Mouse (Mus musculus) adrenal gland, postnatal 36 days (tissue): ENCODE measurements around the gene Itpripl2. TPM values are rescaled to one million over a fixed set of nuclear protein-coding genes. Genes with fewer than 3 reads are reported as not detected.

Experiments used
- DNase-seq, 2 experiments: peaks; one replicate each; pipeline ENCODE4 v3.0.0; 2021; ENCODE audit warnings: mixed read lengths in 1 of 2
- total RNA-seq, 2 experiments: library from RNA; stranded (reverse); gene quantifications; 2 replicates each; pipeline ENCODE4 v1.2.3; 2021

Gene Itpripl2
- total RNA-seq, 2 experiments from 2014 or later = 14.7 to 18.3 TPM

DNA sequence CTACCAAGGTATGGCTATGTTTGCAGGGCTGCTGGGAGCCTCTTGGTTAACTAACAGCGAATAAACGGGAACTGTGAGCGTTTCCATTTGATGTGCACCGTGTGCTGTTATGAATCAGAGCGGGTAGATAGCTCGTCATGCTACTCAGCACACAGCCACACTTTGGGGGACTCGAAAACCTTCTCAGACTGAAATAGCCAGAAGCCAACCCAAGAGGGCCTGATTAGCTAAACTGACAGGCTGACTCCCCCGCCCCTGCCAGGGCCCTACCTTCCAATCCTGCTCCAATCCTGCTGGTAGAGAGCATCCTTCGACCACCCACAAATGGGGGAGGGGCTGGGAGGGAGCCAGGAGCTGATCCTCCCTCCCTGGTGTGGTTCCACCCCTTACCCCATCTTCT lies 48.4 kb downstream of the Itpripl2 start:
- DNase-seq = no peak

DNA sequence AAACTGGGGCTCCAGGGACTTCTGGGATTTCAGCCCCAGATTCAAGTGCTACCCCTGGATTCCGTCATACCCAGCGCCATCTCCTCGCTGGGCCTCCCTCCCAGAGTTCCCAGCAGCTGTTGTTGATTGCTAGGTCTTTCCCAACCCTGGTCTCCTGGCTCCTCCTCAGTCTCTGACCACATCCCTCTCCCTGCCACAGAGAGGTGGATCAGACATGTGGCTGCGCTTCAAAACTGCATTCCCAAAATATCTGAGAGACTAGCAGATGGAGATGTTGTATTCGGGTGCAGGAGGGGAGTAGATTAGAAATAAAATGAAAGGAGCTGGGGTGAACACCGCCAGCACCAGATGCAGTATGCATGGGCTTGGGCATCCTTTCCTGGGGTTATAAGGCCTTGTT lies 50.2 kb downstream of the Itpripl2 start:
- DNase-seq = no peak

DNA sequence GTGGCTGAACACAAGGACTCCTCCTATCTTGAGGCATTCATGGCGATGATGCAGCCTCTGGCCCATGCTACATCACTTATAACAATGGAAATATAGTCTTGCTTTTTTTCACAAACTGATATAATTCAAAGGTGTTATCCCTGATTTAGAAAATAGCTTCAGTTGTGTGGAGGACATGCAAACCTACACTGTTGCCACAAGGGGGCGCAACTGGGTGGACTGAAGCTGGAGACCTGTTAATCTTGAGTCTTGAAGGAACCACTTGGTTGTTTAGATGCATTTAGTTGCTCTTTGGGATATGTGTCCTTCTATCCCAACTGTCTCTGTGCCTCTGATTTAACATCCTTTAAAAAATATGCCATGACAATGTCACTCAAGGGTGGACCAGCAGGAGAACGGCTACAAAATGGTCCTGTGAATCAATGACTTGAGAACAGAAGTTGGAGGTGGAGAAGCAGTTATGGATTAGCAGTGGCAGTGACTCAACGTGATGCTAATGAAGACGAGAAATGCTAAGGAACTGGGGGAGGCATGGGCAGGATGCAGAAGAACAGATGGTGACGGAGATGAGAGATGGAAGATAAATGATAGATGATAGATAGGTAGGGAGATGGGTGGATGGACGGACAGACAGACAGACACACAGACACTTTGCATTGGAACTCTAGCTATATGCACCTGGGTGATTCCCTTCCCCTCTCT lies 54.5 kb downstream of the Itpripl2 start:
- DNase-seq = peak; percentile 37 to 38

Other genes starting within 250 kb of the Itpripl2 start
- gene Smg1, start 248.3 kb downstream of the Itpripl2 start, total RNA-seq = 10 to 100 TPM; 42.8 to 49.1 TPM
- gene Syt17, start 43.8 kb downstream of the Itpripl2 start, total RNA-seq = 1 to 10 TPM; 4.7 to 5.7 TPM
- gene Coq7, start 41.4 kb upstream of the Itpripl2 start, total RNA-seq = 10 to 100 TPM; 38.3 to 40.2 TPM
- under 1 TPM; 0.30 to 0.40 TPM for gene Tmc7, start 92.8 kb upstream of the Itpripl2 start, total RNA-seq
- gene Tmc5, start 105.3 kb upstream of the Itpripl2 start, total RNA-seq = not detected
- 100 to 1,000 TPM; 132 to 137 TPM for gene Gde1, start 213.8 kb upstream of the Itpripl2 start, total RNA-seq
- gene Ccp110, start 220.6 kb upstream of the Itpripl2 start, total RNA-seq = 1 to 10 TPM; 7.1 to 7.7 TPM
- gene Vps35l, start 248.3 kb upstream of the Itpripl2 start, total RNA-seq = 10 to 100 TPM; 54.7 to 66.0 TPM